Mouse (Mus musculus): ENCODE data around the gene Dda1. TPM values are rescaled to one million over a fixed set of nuclear protein-coding genes. Genes with fewer than 3 reads are reported as not detected.

Dda1 gene
- total RNA-seq, 2 experiments from 2014 or later, result 42.0 to 46.2 TPM

- peak; percentile 64 for DNase-seq
Measured at GRCm38 (mm10) chr8:71469411-71469810, 412 bp downstream of the Dda1 start.

GRCm38 (mm10) chr8:71470146-71470912 is 1.3 kb downstream of the Dda1 start:
- no peak for DNase-seq

DNA sequence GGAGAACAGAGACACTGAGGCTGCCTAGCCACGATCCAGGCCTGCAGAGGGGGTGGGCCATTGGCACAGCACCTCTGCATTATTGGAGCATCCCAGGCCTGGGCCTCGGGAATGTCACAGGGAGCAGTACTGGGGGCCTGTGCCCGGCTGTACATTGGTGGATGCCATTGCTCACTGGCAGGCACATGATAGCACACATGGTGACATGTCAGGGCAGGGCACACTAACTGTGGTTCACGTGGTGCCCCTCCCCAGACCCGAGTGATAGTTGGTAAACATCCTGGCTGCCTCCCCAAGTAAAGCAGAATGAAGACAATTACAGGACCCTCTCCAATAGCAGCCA is 1.9 kb downstream of the Dda1 start:
- DNase-seq, result no peak

GRCm38 (mm10) chr8:71471861-71472260 is 2.9 kb downstream of the Dda1 start:
- no peak for DNase-seq

- DNase-seq, result no peak
Measured at GRCm38 (mm10) chr8:71472601-71473386, 3.8 kb downstream of the Dda1 start.

DNA sequence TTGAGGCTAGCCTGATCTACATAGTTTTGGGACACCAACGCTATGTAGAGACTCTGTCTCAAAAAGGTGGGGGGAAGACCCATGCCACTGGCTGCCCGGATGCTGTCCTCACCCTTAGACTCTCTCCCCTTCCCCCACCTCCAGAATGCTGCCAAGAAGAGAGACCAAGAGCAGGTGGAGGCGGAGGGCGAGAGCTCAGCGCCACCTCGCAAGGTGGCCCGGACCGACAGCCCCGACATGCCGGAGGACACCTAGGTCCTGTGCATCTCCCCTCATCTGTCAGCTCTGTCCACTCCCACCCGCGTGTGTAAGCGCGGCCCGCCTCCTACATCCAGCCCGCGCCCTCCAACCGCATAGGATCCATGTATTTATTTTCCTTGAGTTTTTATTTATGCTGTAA is 5.3 kb downstream of the Dda1 start:
- DNase-seq, result no peak

- no peak for DNase-seq
Measured at GRCm38 (mm10) chr8:71474785-71475701, 6.0 kb downstream of the Dda1 start.

DNA sequence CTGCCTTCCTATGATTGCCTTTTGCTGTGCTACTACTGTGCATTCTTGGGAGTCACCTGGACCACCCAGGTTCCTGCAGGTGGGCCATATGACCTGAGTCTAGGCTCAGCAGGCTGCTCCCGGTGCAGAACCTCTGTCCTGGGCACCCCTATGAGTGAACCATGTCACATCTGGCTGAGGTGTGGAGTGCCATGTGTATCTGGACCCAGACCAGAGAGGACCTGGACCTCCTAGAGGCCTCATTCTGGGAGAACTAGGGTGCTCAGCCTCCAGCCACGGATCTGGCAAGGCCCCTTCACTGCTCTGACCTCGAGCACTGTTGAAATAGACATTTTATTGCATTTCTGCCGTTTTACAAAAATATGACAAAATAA is 6.7 kb downstream of the Dda1 start:
- no peak for DNase-seq

- peak; percentile 83 for DNase-seq
Measured at GRCm38 (mm10) chr8:71476099-71476940, 7.3 kb downstream of the Dda1 start.

GRCm38 (mm10) chr8:71477196-71477845 is 8.3 kb downstream of the Dda1 start:
- DNase-seq, result no peak

- DNase-seq, result no peak
Measured at GRCm38 (mm10) chr8:71478943-71479342, 9.9 kb downstream of the Dda1 start.

- DNase-seq, result peak; percentile 74
Measured at GRCm38 (mm10) chr8:71483932-71484331, 14.9 kb downstream of the Dda1 start.

GRCm38 (mm10) chr8:71484736-71485135 is 15.7 kb downstream of the Dda1 start:
- DNase-seq, result no peak

DNA sequence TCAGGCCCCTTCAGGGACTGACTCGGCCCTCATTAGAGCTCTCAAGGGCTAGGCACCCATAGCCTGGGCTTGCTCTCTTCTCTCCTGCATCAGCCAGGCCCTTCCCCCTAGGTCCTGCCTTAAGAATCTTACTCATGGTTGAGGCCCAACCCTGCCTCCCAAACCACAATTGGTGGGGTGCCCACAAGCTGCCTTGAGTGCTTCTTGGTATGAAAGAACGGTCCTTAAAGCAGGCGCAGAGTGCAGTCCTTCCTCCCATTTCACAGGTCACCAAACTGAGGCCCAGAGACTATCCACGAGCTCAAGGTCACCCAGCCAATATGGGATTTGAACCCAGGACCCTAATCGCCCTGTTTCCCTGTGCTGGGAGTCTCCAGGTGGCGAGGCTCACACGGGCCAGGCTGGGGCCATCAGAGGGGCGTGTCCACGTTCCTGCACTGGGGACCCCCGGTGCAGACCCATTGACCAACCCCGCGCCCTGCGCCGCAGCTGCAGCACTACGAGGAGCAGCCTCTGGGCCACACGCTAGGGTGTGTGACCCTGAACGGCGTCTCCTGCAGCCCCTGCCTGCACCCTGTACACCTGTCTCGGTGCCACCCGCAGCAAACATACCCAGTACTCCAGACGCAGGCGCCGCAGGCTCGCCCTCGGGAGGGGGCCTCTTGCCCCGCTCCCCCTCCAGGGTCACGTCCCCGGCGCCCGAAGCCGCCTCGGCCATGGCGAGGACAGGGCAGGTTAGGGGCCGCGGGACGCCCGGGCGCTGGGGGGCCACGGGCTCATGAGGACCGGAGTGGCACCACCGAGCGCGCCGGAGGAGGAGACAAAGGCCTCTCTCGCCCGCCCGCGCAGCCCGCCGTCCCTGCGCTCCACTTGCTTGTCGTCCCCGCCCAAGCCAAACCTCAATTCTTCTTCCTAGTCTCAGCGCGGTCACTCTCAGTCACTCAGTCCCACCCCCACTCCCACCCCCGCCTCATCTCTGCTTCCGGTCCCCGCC is 16.4 kb downstream of the Dda1 start, which contains the start of gene Ano8:
TSS of gene Ano8 (minus strand) at position 822 of the 994 bp plus-strand sequence.
- DNase-seq, result peak; percentile 86

- no peak for DNase-seq
Measured at GRCm38 (mm10) chr8:71486136-71486529, 17.1 kb downstream of the Dda1 start.

DNA sequence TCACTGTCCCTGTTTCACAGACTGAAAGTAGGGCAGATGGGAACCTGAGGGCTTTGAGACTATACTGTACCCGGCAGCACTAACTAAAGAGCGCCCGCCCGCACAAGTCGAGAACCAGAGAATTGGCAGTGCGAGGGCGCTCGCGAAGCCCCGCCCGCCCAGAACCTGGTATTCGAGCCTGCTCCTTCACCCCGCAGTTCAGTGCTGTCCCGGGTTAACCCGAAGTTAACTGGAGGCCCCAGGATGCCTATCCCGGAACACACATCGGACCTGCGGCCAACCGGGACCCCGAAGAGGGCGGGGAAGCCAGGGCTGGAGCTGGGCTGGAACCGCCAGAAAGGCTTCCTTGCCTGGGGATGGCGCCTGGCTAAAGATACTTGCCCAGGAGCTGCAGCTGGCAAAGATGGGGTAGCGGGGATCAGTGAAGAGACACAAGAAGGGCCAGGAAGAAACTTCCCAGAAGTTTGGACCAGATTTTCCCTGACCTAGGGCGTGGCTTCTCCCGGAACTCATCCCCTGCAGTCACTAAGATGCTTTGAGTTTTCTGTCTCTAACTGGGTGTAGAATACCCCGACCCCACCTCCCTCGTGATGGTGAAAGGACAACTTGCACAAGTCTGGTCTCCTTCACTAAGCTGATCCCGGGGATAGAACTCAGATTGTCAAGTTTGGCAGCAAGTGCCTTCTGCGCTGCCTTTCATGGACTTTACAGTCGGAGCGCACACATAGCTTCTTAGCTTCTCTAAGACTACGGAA is 18.9 kb downstream of the Dda1 start, which contains the start of gene Gtpbp3:
TSS of gene Gtpbp3 (plus strand) at position 413 of the 755 bp plus-strand sequence.
- peak; percentile 84 for DNase-seq

DNA sequence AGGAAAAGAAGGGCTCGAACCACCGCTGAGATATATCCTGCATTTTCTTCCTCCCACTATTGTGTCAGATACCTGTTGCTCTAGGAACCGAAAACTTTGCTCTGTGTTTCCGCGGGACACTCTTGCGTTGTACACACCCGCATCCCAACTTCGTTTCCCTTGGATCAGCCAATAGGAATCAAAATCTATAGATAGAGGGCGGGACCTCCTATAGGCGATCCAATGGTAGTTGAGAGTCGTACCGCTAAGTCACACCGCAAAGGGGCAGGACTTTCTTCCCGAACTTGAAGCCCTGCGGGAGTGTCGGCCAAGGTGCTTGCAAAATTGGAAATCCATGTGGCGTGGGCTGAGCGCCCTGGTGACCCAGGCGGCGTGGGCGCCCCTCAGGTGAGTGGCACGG is 19.5 kb downstream of the Dda1 start:
- DNase-seq, result peak; percentile 93

DNA sequence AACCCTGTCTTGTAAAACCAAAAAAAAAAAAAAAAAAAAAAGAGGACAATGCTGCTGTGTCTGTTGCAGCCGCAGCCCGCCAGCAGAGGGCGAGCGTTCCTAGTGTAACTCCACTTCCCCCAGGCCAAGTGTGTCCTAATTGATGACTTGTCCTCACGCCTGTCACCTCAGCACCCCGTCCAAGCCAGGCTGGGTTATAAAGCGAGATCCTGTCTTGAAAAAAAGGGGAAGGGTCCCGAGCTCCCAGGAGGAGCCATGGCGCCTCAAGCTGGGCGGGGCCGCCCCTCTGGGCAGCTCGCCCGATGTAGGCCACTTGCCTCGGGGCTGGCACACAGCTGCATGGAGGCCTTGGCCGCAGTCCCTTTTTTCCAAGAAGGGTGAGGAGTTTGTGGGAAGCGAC is 26.0 kb downstream of the Dda1 start:
- peak; percentile 93 for DNase-seq

DNA sequence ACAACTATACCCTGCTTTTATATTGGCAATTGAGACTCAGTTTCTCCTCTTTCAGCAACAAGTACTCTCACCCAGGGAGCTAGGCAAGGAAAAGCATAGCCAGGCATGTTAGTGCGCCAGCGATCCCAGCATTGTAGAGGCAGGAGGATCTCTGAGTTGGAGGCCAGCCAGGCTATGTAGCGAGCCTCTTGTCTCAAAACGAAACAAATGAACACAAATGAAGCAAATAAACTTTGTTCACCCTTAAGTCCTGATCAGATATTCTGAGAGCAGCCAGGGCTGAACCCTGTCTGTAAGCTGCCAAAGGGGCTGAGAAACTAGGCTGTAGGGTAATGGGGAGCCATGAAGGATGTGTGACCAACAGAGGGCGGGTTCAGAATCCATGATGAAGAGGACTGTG is 26.8 kb downstream of the Dda1 start:
- DNase-seq, result no peak
